Mouse (Mus musculus) small intestine, adult 10 weeks (tissue): Measurements from ENCODE around the gene Sec61a1. TPM values are rescaled to one million over a fixed set of nuclear protein-coding genes. Genes with fewer than 3 reads are reported as not detected.

Experiments used
- polyA plus RNA-seq: library from polyadenylated mRNA; stranded (reverse); fragments of 350-450 nt; fragmentation: Illumina TruSeq; extraction: RNeasy Lipid Tissue Mini Kit (QIAGEN cat#74804); gene quantifications from one replicate; pipeline ENCODE4 v1.2.3, GENCODE M21; 2014; ENCODE audit warnings: low replicate concordance

Sec61a1 gene
- 182 TPM for polyA plus RNA-seq

DNA sequence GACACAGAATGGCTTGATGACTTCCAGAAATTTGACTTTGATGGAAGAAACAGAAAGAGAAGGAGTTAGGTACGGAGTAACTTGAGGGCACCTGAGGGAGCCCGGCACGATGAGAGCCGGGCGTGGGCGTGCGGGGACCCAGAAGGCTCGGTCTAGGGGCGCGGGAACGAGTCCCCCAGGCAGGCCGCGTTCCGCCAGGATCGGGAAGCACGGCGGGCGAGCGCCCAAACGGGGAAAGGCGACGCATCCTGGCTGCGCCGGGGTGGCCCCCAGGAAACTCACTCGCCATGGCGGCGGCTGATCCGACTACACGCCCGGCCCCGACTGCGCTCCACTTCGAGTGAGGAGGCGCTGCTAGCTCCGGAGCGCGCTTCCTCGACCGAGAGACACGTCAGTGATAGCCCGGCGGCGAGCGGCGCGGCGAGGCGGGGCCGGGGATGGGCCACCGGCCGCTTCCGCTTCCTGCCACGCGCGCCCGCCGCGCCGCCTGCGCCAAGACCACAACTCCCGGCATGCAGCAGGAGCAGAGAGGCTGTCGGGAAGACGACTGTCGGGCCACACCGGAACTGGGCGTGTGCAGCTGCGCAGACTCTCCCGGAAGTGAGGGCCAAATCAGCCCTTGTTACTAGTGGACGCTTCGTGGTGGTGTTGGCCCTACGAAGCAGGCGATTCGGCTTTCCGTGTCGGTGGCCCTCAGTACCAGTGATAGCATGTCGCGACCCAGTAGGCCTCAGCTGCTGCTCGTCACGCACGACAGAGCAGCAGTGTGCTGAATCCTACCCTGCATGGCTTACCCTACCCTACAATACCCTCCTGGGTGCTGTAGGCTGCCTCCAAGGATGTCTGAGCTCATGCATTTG is at the start of gene Sec61a1:
TSS of gene Sec61a1 (minus strand) at position 502 of the 860 bp plus-strand sequence.

DNA sequence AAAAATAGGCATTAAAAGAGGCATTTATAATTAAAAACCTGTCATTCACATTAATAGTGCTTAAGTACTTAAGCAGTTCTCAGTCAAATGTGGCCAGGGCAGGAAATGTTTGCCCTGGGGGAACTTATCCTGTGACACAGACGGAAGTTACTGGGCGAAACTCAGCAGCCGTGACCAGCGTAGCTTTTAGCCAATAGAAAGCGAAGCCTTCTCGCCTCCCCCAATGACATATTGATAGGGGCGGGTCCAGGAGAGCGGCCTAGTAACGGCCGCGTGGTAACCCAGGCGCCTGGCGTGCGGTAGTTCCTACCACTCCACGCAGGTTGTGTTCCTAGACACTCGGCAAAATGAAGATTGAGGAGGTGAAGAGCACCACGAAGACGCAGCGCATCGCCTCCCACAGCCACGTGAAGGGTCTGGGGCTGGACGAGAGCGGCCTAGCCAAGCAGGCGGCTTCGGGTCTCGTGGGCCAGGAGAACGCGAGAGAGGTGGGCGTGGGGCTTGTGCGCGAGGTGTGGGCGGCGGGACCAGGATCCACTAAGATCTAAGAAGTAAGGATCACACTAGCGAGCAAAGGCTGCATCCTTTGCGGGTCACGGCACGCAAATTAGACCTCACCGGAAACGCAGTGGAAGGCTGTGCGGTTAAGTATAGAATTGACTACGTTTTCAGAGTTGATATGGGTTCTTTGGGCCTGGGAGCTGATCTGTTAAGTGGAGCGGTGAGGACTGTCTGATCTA is 53.4 kb downstream of the Sec61a1 start, which contains the start of gene Ruvbl1:
TSS of gene Ruvbl1 (plus strand) at position 229 of the 740 bp plus-strand sequence.

Other genes starting within 250 kb of the Sec61a1 start
- gene Eefsec, start 72.4 kb downstream of the Sec61a1 start, polyA plus RNA-seq = not detected
- gene Ruvbl1, start 53.5 kb downstream of the Sec61a1 start, polyA plus RNA-seq = 2.1 TPM
- 1.9 TPM for gene Kbtbd12, start 119.0 kb upstream of the Sec61a1 start, polyA plus RNA-seq
- 2.8 TPM for gene Mgll, start 205.5 kb upstream of the Sec61a1 start, polyA plus RNA-seq